Mouse (Mus musculus) heart, embryonic 15.5 days (tissue): ENCODE results near the gene Plcd3. TPM values are rescaled to one million over a fixed set of nuclear protein-coding genes. Genes with fewer than 3 reads are reported as not detected.
A peak's percentile ranks its signal among the peaks of the same experiment; 100 is the strongest.

ENCODE experiments used
- ATAC-seq: fragments of 200-750 bp; cut with Nextera tagmentation; replicated peaks from 2 replicates; pipeline ENCODE4 v1.8.0; 2017; ENCODE audit warnings: low read depth, moderate TSS enrichment; ENCODE audit not compliant: insufficient number of reproducible peaks, insufficient read depth, low FRiP score
- H3K27ac ChIP-seq: fragments of 300-500 bp; sonication (generic); 2 replicates; pipeline ENCODE4 v1.5.1; 2015; ENCODE audit warnings: mild to moderate bottlenecking, inconsistent platforms
- H3K27me3 ChIP-seq: fragments of 300-500 bp; sonication (generic); 2 replicates; pipeline ENCODE4 v1.6.1; 2015; ENCODE audit warnings: inconsistent platforms
- H3K36me3 ChIP-seq: fragments of 300-500 bp; sonication (generic); 2 replicates; pipeline ENCODE4 v1.6.1; 2015; ENCODE audit warnings: mild to moderate bottlenecking, inconsistent platforms
- H3K4me1 ChIP-seq: fragments of 300-500 bp; sonication (generic); replicated peaks from 2 replicates; pipeline ENCODE4 v1.6.1; 2015; ENCODE audit warnings: inconsistent platforms
- H3K4me2 ChIP-seq: fragments of 300-500 bp; sonication (generic); 2 replicates; pipeline ENCODE4 v1.6.1; 2015; ENCODE audit warnings: inconsistent platforms, mild to moderate bottlenecking, moderate library complexity
- H3K4me3 ChIP-seq: fragments of 300-500 bp; sonication (generic); 2 replicates; pipeline ENCODE4 v1.5.1; 2015; ENCODE audit warnings: mild to moderate bottlenecking, inconsistent platforms
- H3K9ac ChIP-seq: fragments of 300-500 bp; sonication (generic); 2 replicates; pipeline ENCODE4 v1.6.1; 2015; ENCODE audit warnings: mild to moderate bottlenecking, inconsistent platforms
- H3K9me3 ChIP-seq: fragments of 300-500 bp; sonication (generic); replicated peaks from 2 replicates; pipeline ENCODE4 v1.6.1; 2016; ENCODE audit warnings: inconsistent platforms
- WGBS: fragments of 180-500 bp; shearing (Covaris S2); methylation state at CpG from one replicate; pipeline ENCODE4 v1.1.7; 2015; ENCODE audit warnings: mixed read lengths; 5-methylcytosine and 5-hydroxymethylcytosine counted together
- polyA plus RNA-seq: library from polyadenylated mRNA; unstranded; fragments of >200 nt; fragmentation: Nextera tagmentation; extraction: Ambion mirVana; gene quantifications from 2 replicates; pipeline ENCODE4 v1.2.1, GENCODE M21; 2015

Plcd3 gene
- polyA plus RNA-seq, 1 experiment from 2014 or later: 11.0 TPM

DNA sequence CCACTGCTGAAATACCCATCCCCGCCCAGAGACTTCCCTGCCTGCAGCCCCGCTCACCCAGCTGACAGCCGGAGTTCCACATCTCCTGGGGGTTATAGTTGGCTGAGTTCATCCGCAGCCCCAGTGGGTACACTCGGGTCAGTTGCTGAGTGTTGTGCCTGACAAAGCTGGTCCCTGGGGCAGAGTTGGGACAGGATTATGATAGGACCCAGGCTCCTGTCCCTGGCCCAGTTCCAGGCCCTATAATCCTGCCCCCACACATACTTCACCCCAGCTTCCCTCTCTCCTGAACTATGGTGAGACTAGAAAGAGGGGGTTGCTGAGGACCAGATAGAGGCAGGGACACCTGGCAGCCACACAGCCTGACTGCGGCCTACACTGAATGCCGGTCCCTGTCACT, 27.8 kb downstream of the Plcd3 start:
- Histone ChIP-seq H3K4me2 (no peak overlapping the region), H3K27me3 (no peaks in the 10 kb centered on the region), H3K4me1 (peaks cover 17% of the 10 kb centered on the region), H3K36me3 (peaks cover 28% of the 10 kb centered on the region), H3K9me3 (no peaks in the 10 kb centered on the region), H3K9ac (no peak overlapping the region), H3K4me3 (no peak overlapping the region), H3K27ac (no peak overlapping the region; the same call in 1 of the 2 replicates)
- 72% methylated on average over 7 of the region's 7 CpGs for WGBS
- no peak for ATAC-seq

DNA sequence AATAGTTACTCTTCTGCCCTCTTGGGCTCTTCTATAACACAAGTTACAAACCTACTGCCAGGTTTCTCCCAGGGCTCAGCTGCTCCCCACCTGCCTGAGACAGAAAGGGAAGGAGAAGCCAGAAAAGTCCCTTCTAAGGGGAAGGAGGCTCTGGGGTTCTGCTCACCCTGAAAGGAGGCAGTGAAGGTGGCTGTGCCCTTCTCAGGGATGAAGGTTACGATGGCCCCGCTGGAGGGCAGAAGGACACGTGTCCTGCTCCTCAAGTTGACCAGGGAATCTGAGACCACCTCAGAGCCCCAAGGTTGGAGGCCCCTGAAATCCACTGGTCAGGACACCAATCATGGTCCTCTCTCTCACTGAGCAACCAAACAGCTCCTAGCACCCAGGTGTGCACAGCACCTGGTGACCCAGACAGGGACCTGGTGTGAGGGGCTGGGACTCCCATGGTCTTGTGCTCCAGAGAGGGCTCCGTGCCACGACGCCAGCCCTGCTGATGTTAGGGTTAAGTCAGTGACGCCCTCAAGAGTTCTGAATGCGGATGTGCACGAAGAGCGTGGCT, 31.1 kb downstream of the Plcd3 start:
- Histone ChIP-seq H3K27ac (no peak overlapping the region), H3K4me3 (no peak overlapping the region), H3K9ac (no peak overlapping the region), H3K36me3 (peaks cover 49% of the 10 kb centered on the region), H3K4me2 (no peak overlapping the region), H3K4me1 (peaks cover 32% of the 10 kb centered on the region), H3K27me3 (no peaks in the 10 kb centered on the region), H3K9me3 (no peaks in the 10 kb centered on the region)
- ATAC-seq: no peak
- 92% methylated on average over 10 of the region's 10 CpGs for WGBS

DNA sequence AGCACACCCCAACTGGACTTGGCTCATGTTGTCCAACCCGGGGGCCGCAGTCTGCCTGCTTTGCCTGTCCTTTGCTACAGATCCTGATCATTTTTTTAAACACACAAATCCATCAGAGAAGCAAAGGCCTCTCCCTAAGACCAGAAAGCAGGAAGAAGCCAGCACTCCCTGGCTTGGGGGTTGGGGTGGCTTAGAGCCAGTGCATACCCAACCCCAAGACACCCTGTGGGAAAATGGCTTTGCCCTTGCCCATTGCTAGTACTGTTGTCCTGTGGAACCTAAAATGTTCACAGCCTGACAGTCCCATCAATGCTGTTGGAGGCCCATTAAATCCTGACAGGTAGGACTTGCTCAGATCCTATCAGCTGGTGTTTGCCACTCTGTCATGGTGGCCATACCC, 31.7 kb downstream of the Plcd3 start:
- Histone ChIP-seq H3K4me3 (no peak overlapping the region), H3K36me3 (peaks cover 54% of the 10 kb centered on the region), H3K9me3 (no peaks in the 10 kb centered on the region), H3K9ac (no peak overlapping the region), H3K4me2 (no peak overlapping the region), H3K27me3 (no peaks in the 10 kb centered on the region), H3K4me1 (peaks cover 29% of the 10 kb centered on the region), H3K27ac (no peak overlapping the region)
- WGBS: 96% methylated on average over 2 of the region's 2 CpGs
- ATAC-seq: no peak

DNA sequence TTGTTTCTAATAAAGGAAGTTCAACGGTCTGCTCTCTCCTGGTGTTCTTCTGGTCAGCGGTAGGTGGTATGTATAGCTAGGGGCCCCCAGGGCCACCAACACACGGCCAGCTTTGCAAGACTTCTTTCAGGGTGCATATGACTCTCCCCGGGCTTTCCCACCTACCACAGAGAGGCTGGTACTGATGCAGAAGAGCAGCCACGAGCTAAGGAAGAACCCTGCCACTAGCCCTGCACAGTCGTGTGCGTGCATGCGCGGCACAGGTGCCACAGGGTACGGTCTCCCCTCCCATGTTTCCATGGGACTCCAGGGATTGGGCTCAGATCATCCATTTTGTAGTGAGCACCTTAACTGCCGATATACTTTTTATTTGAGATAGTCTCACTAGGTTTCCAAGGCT, 32.6 kb downstream of the Plcd3 start:
- H3K36me3 ChIP-seq: peaks cover 62% of the 10 kb centered on the region
- no peak overlapping the region for H3K4me3 ChIP-seq
- H3K9ac ChIP-seq: no peak overlapping the region
- no peak overlapping the region for H3K27ac ChIP-seq
- 89% methylated on average over 11 of the region's 11 CpGs for WGBS
- no peaks in the 10 kb centered on the region for H3K9me3 ChIP-seq
- no peak for ATAC-seq
- no peak overlapping the region for H3K4me2 ChIP-seq
- no peaks in the 10 kb centered on the region for H3K27me3 ChIP-seq
- H3K4me1 ChIP-seq: peaks cover 21% of the 10 kb centered on the region

DNA sequence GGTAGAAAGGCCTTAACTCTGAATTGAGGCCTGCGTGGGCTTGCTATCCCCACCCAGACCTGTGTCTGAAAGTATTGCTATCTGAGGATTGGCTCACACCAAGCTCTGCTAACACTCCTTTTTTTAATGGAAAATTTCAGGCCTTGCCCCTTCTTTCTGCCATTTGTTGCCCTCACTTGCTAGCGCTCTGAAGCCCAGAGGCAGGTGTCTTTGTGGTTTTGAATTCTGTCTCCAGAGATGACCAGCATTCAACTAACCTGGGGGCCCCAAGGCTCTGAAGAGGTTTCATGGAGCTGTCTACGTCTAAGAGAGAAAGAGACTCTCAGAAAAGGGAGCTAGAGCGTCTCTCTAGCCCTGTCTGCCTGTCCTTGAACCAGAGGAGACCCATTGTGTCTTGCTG, 33.2 kb downstream of the Plcd3 start:
- WGBS: 90% methylated on average over 4 of the region's 4 CpGs
- Histone ChIP-seq H3K9ac (no peak overlapping the region), H3K9me3 (no peaks in the 10 kb centered on the region), H3K27ac (peak overlapping the region; percentile 67), H3K4me3 (no peak overlapping the region), H3K36me3 (peaks cover 67% of the 10 kb centered on the region), H3K27me3 (no peaks in the 10 kb centered on the region), H3K4me1 (peaks cover 18% of the 10 kb centered on the region), H3K4me2 (no peak overlapping the region)
- ATAC-seq: no peak

DNA sequence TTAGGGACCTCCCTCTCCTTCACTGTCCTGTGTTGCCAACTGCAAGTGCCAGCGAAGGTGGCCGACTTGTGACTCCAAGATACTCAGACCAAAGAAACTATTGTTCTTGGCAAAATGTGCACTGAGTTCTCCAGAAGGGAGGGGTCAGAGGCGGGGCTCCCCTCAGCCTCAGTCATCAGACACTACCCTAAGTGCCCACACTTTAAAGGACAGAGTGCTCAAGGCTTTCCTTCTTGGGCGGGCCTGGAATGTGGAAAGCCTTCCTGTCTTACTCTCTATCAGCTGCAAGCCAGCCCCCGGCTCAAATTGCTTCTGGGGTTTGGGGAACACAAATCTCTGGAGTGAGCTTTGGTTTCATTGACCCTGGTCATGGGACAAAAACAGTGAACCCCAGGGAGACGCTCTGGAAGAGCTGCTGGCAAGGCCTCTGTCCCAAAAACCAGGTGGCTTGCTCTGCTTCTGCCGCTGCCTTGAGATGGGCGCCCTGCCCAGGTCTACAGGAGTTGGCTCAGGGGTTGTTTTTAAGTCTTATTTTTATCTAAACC, 33.9 kb downstream of the Plcd3 start:
- no peaks in the 10 kb centered on the region for H3K27me3 ChIP-seq
- no peak overlapping the region for H3K4me2 ChIP-seq
- H3K36me3 ChIP-seq: peaks cover 72% of the 10 kb centered on the region
- H3K9ac ChIP-seq: no peak overlapping the region
- 54% methylated on average over 8 of the region's 8 CpGs for WGBS
- no peaks in the 10 kb centered on the region for H3K9me3 ChIP-seq
- ATAC-seq: peak; percentile 59; the same call in 1 of the 2 replicates
- H3K4me1 ChIP-seq: peaks cover 18% of the 10 kb centered on the region
- no peak overlapping the region for H3K4me3 ChIP-seq
- H3K27ac ChIP-seq: peak overlapping the region; percentile 67

DNA sequence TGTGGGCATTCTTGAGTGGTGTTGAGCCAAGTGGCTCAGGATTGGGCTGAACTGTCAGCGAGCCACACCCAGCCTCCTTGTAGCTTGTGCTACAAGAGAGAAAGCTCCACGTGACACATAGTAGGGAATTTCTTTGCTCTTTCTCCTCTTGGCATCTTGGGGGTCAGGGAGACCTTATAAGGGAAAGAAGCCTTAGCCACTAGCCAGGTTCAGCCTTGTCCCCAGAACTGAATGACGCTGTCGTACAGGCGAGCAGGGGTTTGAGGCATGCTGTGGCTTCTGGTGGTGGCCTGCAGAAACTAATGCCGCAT, 34.5 kb downstream of the Plcd3 start:
- Histone ChIP-seq H3K27me3 (no peaks in the 10 kb centered on the region), H3K4me2 (no peak overlapping the region), H3K36me3 (peaks cover 76% of the 10 kb centered on the region), H3K9me3 (no peaks in the 10 kb centered on the region), H3K4me3 (no peak overlapping the region), H3K9ac (no peak overlapping the region), H3K4me1 (peaks cover 18% of the 10 kb centered on the region), H3K27ac (peak overlapping the region; percentile 67)
- WGBS: 89% methylated on average over 6 of the region's 6 CpGs
- ATAC-seq: no peak

DNA sequence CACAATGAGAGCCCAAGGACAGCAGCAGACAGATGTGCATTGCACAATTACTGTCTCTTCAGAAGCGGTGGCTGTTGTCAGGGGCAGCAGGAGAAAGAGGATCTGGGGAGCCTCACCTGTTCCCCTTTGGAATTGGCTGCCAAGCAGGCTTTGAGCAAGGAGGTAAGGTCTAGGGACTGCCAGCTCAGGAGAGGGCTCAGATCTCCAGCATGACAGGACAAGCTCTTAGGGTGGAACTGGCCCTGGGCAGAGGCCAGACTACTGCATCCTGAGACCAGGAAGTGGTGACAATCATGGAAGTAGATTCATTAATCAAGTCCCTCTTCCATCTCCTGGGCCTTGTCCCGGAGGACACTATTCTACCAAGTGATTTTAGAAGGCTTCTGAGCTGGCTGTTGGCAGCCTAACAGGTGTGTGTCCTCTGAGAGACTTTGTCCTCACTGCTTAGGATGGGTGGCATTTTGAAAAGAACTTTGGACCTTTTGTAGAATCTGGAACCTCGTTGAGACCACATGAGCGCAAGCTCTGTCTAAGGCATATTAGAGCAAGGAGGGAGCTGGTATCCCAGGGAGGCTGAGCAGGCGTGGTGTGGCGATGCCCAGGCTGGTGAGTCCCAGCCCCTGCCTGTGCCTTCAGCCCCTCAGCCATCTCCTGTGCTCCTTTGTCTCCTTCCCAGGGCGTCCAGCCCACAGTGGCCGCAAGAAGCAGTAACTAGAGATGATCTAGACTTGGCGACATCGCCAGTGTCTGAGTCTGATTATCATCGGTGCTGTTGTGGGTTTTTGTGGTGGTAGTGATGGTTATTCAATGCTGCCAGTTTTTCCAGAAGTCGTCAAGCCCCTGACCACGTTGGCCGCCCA, 35.0 kb downstream of the Plcd3 start:
- Histone ChIP-seq H3K36me3 (peaks cover 82% of the 10 kb centered on the region), H3K9ac (no peak overlapping the region), H3K9me3 (no peaks in the 10 kb centered on the region), H3K4me2 (no peak overlapping the region), H3K4me3 (no peak overlapping the region), H3K27me3 (no peaks in the 10 kb centered on the region), H3K4me1 (peaks cover 21% of the 10 kb centered on the region), H3K27ac (peak overlapping the region; percentile 67; the same call in 1 of the 2 replicates)
- WGBS: 91% methylated on average over 14 of the region's 14 CpGs
- no peak for ATAC-seq

DNA sequence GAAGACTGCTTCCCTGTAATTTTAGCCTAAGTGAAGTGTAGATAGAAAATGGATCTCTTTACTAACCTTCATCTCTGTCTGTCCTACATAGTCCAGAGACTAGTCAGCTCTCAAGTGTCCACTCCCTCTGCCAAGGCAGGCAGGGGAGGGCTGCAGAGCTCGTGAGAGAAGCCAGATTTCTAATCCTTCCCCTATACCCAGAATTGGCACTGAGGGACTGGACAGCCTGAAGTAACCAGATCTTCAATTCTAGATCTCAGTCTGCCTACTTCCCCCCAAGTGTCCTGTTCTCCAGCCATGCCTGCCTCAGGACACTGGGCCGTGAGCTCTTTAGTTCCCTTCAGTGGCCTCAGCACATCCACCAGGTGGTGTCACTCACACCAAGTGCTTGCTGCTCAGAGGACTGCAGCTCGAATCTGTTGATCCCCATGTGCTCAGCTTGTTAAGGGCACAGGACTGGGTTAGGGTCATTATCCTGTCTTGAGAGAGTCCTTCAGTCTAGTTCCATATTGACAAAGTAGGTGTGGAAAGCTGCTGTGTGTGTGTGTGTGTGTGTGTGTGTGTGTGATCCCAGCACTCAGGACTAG, 42.9 kb downstream of the Plcd3 start:
- Histone ChIP-seq H3K4me3 (no peak overlapping the region), H3K4me1 (peaks cover 16% of the 10 kb centered on the region; the same call in 1 of the 2 replicates), H3K36me3 (peaks cover 68% of the 10 kb centered on the region), H3K9ac (no peak overlapping the region), H3K9me3 (no peaks in the 10 kb centered on the region), H3K27ac (peak overlapping the region; percentile 50; the same call in 1 of the 2 replicates), H3K27me3 (no peaks in the 10 kb centered on the region), H3K4me2 (no peak overlapping the region)
- WGBS: 53% methylated on average over 3 of the region's 3 CpGs
- peak; percentile 38; the same call in 1 of the 2 replicates for ATAC-seq

DNA sequence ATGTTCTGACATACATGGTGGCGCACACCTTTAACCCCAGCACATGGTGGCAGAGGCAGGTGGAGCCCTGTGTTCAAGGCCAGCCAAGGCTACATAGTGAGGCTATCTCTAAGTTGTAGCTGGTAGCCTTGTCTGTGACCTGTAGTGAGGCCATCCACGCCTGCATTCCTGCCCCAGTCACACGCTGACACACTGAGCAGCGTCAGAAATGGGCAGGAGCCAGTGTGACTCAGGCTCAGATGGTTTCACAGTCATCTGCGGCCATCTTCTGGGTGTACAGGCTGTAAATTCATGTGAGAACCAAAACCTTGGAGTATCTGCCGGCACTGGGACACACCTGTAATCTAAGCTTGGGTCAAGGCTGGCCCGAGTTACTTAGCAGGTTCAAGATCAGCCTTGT, 44.8 kb downstream of the Plcd3 start:
- no peak for ATAC-seq
- Histone ChIP-seq H3K4me2 (no peak overlapping the region), H3K9ac (no peak overlapping the region), H3K4me1 (peaks cover 28% of the 10 kb centered on the region), H3K9me3 (no peaks in the 10 kb centered on the region), H3K27ac (no peak overlapping the region), H3K4me3 (no peak overlapping the region), H3K27me3 (no peaks in the 10 kb centered on the region), H3K36me3 (peaks cover 57% of the 10 kb centered on the region)
- 90% methylated on average over 7 of the region's 7 CpGs for WGBS

DNA sequence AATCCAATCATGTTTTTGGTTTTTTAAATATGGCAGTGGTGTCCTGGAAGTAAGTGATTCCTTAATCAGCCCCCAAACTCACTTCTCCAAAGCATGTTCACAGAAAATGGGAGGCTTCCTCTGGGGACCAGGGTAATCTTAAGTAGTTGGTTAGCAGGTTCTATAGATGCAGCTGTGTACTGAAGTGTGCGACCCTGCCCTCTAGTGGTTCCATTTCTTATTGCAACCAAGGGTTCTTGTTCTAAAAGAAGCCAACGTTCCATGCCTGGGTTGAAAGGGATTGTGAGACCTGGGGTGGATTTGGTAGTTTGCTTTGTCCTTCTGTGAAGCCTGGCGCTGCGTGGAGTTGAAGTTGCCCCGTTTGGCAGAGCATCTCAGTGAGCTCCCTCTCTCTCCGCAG, 46.7 kb downstream of the Plcd3 start:
- H3K4me1 ChIP-seq: peaks cover 36% of the 10 kb centered on the region
- H3K9me3 ChIP-seq: no peaks in the 10 kb centered on the region
- H3K27me3 ChIP-seq: no peaks in the 10 kb centered on the region
- peaks cover 44% of the 10 kb centered on the region for H3K36me3 ChIP-seq
- ATAC-seq: no peak
- WGBS: 46% methylated on average over 6 of the region's 6 CpGs
- no peak overlapping the region for H3K4me3 ChIP-seq
- no peak overlapping the region for H3K9ac ChIP-seq
- H3K27ac ChIP-seq: no peak overlapping the region
- H3K4me2 ChIP-seq: no peak overlapping the region
